Mouse (Mus musculus) gastrocnemius, adult 2 months (tissue): ENCODE results near the gene 4932438H23Rik. TPM values are rescaled to one million over a fixed set of nuclear protein-coding genes. Genes with fewer than 3 reads are reported as not detected.

Source experiments
- DNase-seq: peaks from one replicate; pipeline ENCODE4 v3.0.0; 2022
- H3K27ac ChIP-seq: fragments of 200-600 bp; 2 replicates; pipeline ENCODE4 v1.8.1; 2022; ENCODE audit warnings: mild to moderate bottlenecking
- H3K4me3 ChIP-seq: fragments of 200-600 bp; 2 replicates; pipeline ENCODE4 v1.8.1; 2022; ENCODE audit warnings: mild to moderate bottlenecking, moderate library complexity
- CTCF ChIP-seq: fragments of 200-600 bp; IDR thresholded peaks from 2 replicates; pipeline ENCODE4 v1.8.1; 2022; ENCODE audit warnings: antibody characterized with exemption, mild to moderate bottlenecking, moderate library complexity
- intact Hi-C: fragments of 180-260 bp; cut with DNase I; formaldehyde crosslinking; loops from one replicate; pipeline ENCODE4 v1.15.1; 2025
- long read RNA-seq, 2 experiments: library from polyadenylated mRNA; stranded (forward); transcript quantifications; one replicate each; pipeline ENCODE4 v2.0.0; 2021
- total RNA-seq, 2 experiments: library from RNA; stranded (reverse); gene quantifications; 2 replicates each; pipeline ENCODE4 v1.2.3; 2021

4932438H23Rik gene
- total RNA-seq = under 1 TPM; 0.08 to 0.48 TPM
- long read RNA-seq, experiment 1, partial matches to known transcripts = 0 of 1 reads
- long read RNA-seq, experiment 1, other reads (novel, unspliced or antisense) = 0 of 1 reads
- long read RNA-seq, experiment 2, partial matches to known transcripts = 0 of 1 reads
- long read RNA-seq, experiment 2, other reads (novel, unspliced or antisense) = 0 of 1 reads

DNA sequence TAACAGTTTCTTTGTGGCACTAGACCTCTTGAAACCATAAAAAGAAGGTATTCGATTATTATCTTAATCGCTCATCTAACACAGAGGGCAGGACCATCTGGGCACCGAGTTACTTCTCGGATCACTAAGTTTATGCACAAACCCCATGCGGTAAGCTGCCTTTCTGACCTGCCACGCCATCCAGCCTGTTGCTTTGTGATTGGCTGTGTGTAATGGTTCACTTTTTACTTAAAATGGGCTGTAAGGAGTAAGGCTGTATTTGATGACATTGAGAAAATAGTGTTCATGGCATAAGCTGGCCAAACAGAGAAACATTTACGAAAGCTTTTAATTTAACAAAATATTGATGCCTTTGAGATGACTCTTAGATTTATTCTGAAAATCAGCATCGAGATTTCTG, at the start of gene 4932438H23Rik:
Gene 4932438H23Rik (minus strand): TSS at position 101 of the 400 bp plus-strand sequence.
- H3K4me3 ChIP-seq = no peak within 1 kb of the TSS
- TF ChIP-seq CTCF = no peak
- DNase-seq = no peak
- no peak within 1 kb of the TSS for H3K27ac ChIP-seq
- intact Hi-C loops = no loop called here

DNA sequence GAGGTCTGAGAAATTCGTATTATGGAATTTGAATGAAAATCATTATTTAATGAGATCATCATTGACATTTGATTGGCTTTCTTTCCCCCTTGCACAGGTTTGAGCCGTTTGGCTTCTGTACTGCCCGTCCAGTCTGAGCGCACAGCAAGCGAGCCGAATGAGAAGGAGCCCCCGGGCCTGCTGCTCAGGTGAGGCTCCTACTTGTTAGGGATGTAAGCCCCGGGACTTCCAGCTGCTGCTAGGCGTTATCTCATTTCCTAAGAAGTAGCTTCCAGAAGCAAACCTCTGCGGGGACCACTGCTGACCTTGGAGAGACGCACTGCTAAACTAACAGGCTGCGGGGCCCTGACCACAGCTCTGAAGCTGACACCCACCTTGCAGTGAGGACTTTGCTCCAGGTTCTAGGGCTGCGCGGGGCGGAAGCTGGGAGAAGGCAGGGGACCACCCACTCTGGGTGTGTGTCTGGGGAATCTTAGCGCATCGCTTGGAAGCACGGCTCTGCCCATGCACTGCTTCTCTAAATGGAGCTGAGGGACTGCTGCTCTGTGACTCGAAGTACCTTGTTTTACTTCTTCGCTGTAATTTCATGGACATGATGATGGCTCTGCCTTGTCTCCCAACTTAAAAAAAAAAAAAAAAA, 46.2 kb upstream of the 4932438H23Rik start:
- no peak for DNase-seq
- no peak for TF ChIP-seq CTCF
- Histone ChIP-seq H3K4me3 (no peak overlapping the region), H3K27ac (no peak overlapping the region)
- intact Hi-C loops = no loop called here

DNA sequence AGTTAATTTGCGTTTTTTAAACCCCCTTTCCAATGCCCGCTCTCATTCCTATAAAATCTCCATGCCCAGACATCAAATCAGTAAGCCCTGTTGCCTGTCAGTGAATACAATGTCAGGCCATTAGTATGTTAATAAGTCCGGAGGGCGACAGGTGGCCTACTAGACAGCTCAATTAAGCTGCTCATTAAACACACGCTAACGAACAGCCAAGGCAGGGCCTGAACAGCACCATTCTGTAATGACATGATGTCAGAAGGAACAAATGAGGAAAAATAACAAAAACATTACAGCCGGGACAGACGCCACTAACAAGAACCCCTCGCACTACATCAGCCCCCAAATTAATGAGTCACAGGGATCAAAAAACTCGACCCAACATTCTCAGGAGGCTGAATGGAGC, 45.5 kb upstream of the 4932438H23Rik start:
- no peak for DNase-seq
- no peak for TF ChIP-seq CTCF
- Histone ChIP-seq H3K27ac (no peak overlapping the region), H3K4me3 (no peak overlapping the region)
- intact Hi-C loops = no loop called here

DNA sequence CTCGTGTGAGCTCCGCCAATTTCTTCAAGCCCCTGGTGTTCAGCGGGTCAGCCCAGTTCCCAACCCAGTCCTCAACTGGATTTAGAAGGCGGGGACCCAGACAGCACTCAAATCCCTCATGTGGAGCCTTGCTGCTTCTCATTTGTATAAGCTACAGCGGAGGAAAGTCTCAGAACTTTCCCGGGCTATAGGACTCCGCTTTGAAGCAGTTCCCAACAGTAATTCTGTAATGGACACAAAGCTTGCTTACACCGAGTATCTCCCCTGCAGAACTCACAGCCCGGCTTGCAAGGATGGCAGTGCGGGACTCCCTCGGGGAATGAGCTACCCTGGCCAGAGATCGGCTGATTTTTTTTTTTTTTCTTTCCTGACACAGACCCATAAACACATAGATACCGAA, 45.1 kb upstream of the 4932438H23Rik start:
- TF ChIP-seq CTCF = no peak
- Histone ChIP-seq H3K27ac (no peak overlapping the region), H3K4me3 (no peak overlapping the region)
- no peak for DNase-seq
- intact Hi-C loops = no loop called here

DNA sequence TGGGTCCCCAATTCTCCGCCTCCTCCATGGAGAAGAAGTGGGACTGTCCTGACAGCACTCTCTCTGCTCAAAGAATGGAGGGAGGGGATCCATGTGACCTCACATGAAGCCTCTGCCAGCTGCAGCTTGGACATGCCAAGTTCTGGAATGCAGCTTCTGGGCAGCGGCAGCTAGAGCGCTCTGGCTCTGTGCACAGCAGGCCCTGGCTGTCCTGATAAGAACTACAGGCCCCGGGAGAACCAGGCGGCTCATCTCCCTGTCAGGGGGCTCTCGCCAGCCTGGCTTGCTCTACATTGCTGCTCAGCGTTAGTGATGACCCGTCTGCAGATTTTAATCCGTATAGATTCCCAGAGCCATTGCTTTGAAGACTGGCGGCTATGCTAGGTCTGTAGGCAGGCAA, 44.6 kb upstream of the 4932438H23Rik start:
- no peak overlapping the region for H3K4me3 ChIP-seq
- TF ChIP-seq CTCF = no peak
- no peak overlapping the region for H3K27ac ChIP-seq
- no peak for DNase-seq
- intact Hi-C loops = no loop called here

DNA sequence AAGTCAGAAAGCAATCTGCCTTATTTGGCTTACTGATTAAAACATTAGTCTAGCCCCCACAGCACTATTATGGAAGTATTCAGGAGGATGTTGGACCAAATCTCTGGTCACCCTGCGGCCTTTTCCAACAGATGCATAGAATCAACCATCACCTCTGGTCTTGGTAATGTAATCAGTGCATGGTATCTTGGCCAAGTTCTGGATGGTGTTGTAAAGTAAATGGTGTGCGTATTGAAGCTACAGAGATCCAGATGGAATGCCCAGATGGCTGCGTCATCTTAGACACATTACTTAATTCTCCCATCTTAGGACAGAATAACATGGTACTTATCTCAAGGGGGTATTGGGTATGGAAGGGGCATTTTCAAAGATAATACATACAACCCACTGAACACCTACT, 43.8 kb upstream of the 4932438H23Rik start:
- H3K27ac ChIP-seq = no peak overlapping the region
- no peak for DNase-seq
- no peak overlapping the region for H3K4me3 ChIP-seq
- no peak for TF ChIP-seq CTCF
- intact Hi-C loops = no loop called here

DNA sequence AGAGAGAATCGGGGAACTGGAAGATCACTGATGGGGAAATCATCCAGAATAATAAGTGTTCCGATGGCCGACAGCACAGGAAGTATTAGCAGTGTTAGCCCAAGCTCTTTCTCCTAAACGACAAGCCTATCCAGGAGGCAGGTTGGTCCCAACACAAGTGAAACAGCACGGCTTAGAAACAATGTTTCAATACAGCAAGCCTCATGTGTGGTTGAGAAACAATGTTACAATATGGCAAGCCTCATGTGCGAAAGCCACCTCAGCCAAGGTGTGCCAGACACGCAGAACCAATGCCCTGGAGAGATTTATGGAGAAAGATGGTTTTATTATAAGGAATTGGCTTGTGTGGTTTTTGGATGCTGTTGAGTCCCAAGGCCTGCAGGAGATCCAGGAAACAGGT, 43.2 kb upstream of the 4932438H23Rik start:
- H3K27ac ChIP-seq = no peak overlapping the region
- no peak overlapping the region for H3K4me3 ChIP-seq
- TF ChIP-seq CTCF = no peak
- intact Hi-C loops = no loop called here
- DNase-seq = no peak

DNA sequence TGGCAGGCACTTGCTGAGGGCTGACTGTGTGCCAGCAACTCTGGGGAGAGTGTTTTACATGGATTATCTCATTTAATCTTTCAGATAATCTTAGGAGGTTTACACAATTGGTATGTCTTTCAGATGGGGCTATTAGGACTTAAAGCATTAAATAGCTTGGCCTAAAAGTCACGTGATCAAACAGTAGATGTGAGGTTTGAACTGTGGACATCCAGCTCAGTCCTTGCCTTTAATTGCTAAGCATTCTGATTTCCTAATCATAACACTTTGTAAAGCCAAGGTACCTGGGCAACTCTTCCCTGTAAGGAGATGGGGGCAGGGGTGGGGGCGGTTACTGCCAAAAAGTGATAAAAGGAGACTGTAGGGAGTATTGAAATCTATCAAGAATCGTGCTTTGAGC, 41.7 kb upstream of the 4932438H23Rik start:
- DNase-seq = no peak
- no peak for TF ChIP-seq CTCF
- H3K27ac ChIP-seq = no peak overlapping the region
- no peak overlapping the region for H3K4me3 ChIP-seq
- intact Hi-C loops = no loop called here

DNA sequence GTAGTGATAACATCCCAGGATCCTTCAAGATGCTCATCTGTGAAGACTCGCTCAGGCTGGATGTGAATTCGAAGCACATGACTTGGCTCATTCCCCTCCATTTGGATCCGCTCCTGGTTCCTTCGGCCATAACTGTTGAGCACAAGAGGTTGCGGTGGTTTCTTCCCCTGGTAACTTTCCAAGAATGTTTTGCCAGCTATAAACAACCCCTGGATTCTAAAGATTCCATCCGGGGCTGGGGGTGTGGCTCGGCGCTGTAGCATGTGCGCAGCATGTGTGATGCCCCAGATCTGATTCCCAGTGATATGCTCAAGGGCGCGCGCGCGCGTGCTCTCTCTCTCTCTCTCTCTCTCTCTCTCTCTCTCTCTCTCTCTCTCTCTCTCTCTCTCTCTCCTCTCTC, 35.0 kb upstream of the 4932438H23Rik start:
- DNase-seq = no peak
- no peak for TF ChIP-seq CTCF
- no peak overlapping the region for H3K4me3 ChIP-seq
- H3K27ac ChIP-seq = no peak overlapping the region
- intact Hi-C loops = no loop called here

DNA sequence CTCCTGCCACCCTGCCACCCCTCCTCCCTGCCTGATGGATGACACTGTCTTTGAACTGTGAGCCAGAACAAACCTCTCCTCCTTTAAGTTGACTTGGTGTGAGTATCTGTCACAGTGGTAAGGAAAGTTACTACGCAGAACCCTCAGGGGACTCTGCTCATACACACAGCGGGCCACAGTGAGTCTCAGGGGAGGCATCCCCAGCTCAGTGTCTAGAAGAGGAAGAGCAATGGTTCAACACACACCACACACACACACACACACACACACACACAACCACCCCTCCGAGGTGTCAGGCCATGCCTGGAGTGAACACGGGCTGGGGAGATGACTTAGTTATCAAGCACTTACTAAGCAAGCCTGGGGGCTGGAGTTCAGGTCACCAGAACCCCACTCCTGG, 33.5 kb upstream of the 4932438H23Rik start:
- Histone ChIP-seq H3K27ac (no peak overlapping the region), H3K4me3 (no peak overlapping the region)
- DNase-seq = no peak
- TF ChIP-seq CTCF = no peak
- intact Hi-C loops = no loop called here

DNA sequence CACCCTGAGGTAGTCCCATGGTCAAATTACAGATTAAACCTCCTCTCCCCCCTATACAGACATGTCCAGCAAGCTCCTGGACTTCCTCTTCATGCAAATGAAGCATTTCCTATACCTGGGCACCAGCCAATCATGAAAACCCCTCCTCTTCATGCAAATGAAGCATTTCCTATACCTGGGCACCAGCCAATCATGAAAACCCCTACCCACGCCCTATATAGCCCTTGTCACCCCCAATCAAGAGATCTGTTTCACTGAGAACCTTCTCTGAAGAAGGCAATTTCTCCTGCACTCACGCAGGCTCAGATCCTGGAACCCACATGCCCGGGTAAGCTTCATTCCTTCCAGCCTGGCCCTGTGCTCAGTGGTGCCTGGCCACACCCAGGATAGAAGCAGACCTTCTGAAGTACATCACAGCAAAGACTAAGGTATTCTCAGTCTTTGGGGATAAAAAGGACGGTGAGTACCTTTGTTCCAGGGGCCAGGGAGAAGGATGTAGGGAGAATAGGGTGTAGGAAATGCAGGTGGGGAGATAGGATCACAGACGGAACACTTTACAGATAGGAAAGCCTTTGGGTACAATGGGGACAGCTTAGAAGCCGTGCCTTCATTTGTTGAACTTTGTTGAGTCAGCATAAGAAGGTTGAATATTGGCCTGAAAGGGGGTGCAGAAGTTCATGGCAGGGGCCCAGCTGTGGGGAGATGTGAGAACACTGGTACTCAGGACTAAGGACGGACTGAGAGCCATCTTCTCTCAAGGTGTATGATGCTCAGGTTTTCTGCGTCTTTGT, 32.0 kb upstream of the 4932438H23Rik start:
- no peak for TF ChIP-seq CTCF
- no peak for DNase-seq
- Histone ChIP-seq H3K4me3 (no peak overlapping the region), H3K27ac (no peak overlapping the region)
- intact Hi-C loops = no loop called here

DNA sequence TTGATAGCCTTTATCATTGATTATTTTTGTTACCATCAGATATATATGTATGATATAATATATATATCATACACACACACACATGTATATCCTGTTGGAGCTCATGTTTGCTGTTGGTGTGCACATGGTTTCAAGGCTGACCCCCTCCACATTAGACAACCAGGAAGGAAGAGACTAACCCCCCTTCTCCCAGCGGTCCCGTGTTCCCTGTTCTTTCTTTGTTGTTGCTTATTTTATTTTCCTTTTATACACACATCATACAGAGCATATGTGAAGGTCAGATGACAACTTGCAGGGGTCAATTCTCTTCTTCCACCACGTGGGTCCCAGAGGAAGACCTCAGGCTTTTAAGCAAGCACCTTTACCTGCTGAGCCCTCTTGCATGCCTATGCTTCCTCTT, 29.3 kb upstream of the 4932438H23Rik start:
- no peak for TF ChIP-seq CTCF
- Histone ChIP-seq H3K4me3 (no peak overlapping the region), H3K27ac (no peak overlapping the region)
- no peak for DNase-seq
- intact Hi-C loops = no loop called here

DNA sequence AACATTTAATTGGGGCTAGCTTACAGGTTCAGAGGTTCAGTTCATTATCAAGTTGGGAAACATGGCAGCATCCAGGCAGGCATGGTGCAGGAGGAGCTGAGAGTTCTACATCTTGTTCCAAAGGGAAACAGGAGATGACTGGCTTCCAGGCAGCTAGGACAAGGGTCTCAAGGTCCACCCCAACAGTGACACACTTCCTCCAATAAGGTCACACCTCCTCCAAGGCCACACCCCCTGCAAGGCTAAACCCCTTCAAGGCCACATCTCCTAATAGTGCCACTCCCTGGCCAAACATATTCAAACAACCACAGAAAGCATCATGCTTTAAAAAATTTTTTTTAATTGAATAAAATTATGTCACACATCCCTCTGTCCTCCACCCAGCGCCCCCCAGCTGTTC, 28.9 kb upstream of the 4932438H23Rik start:
- TF ChIP-seq CTCF = no peak
- Histone ChIP-seq H3K4me3 (no peak overlapping the region), H3K27ac (no peak overlapping the region)
- intact Hi-C loops = no loop called here
- no peak for DNase-seq

DNA sequence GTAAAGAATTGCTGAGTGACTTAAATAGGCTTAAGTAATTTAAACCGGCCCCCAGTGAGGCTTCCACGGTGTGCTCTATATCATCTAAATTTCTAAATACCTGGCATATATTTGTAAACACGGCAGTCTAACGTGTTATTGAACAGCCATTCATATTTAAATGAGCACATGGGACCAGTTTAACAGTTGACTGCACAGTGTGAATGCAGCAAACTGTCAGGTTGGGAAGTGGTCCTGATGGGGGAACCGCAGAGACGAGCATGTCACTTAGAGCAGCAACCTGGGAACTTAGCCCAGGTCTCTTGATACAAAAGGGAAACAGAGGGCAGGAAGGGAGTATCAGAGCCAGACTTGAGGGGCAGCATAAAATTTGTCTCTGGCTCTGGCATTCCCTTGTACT, 25.0 kb upstream of the 4932438H23Rik start:
- no peak for DNase-seq
- Histone ChIP-seq H3K4me3 (no peak overlapping the region), H3K27ac (no peak overlapping the region)
- intact Hi-C loops = no loop called here
- TF ChIP-seq CTCF = no peak
